Mouse (Mus musculus) cerebellum, adult (tissue): ENCODE measurements around the gene Dnaaf5.

Experiments
- ATAC-seq: cut with Nextera tagmentation; 2 replicates; pipeline ENCODE4 v1.9.2; 2017; ENCODE audit warnings: mild to moderate bottlenecking, moderate library complexity, mixed read lengths; ENCODE audit not compliant: insufficient number of reproducible peaks, low FRiP score, low TSS enrichment

The Dnaaf5 gene

DNA sequence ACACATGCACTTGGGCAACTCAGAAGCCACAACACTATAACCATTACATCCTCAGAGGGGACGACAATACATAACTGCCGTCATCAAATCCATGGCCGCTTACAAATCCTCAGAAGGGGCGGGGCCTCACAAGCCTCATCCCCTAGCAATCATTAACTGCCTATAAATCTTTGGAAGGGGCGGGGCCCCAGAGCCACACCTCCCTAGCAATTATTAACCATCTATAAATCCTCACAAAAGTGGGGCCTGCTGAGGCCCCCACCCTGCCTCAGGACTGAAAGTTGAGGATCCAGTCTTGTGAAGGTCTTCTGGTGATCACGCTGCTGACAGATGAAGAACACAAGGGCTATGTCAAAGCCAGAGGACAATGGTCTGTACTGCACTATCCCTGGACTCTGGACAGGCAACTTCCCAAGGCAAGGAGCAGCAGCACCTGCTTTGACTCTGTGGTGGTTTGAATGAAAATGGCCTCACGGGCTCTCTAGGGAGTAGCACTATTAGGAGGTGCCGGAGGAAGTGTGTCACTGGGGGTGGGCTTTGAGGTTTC is 11.0 kb upstream of the Dnaaf5 start:
- no peak for ATAC-seq

DNA sequence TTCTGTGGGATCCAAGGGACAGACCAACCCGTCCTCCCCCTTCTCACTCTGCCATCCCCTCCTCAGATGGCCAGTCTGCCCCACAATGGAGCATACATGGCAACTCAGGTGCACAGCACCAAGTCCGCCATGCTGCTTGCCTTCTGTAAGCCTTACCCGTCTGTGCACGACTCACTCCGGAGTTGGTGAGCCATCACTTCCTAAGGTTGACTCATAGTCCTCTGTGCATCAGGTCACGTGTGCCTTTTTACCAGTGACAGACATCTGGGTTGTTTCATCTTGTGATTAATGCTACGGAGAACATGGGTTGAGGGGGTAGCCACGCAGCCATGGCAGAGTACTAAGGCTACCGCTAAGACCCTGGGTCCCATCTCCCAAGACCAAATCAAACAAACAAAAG is 9.4 kb upstream of the Dnaaf5 start:
- ATAC-seq = no peak

GRCm38 (mm10) chr5:139141326-139141725 is 8.7 kb upstream of the Dnaaf5 start:
- ATAC-seq = no peak

DNA sequence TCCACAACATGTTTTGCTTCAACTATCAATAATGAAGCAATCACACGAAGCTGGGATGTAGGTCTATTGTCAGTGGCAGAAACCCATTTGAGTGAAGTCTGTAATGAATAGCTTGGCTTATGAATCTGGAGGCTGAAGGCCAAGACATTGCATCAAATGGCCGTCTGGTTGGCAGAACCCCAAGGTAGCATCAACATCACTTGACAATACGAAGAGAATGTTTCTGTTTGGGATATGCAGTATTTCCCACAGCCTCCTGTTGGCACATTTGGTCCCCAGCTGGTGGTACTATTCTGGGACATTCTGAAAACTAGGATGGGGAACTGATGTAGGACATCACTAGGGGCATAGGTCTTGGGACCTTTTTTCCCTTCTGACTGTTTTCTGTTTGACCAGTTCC is 6.1 kb upstream of the Dnaaf5 start:
- ATAC-seq = no peak

GRCm38 (mm10) chr5:139145726-139146125 is 4.3 kb upstream of the Dnaaf5 start:
- ATAC-seq = no peak

- ATAC-seq = no peak
These were observed 3.4 kb upstream of the Dnaaf5 start for GRCm38 (mm10) chr5:139146476-139147075.

DNA sequence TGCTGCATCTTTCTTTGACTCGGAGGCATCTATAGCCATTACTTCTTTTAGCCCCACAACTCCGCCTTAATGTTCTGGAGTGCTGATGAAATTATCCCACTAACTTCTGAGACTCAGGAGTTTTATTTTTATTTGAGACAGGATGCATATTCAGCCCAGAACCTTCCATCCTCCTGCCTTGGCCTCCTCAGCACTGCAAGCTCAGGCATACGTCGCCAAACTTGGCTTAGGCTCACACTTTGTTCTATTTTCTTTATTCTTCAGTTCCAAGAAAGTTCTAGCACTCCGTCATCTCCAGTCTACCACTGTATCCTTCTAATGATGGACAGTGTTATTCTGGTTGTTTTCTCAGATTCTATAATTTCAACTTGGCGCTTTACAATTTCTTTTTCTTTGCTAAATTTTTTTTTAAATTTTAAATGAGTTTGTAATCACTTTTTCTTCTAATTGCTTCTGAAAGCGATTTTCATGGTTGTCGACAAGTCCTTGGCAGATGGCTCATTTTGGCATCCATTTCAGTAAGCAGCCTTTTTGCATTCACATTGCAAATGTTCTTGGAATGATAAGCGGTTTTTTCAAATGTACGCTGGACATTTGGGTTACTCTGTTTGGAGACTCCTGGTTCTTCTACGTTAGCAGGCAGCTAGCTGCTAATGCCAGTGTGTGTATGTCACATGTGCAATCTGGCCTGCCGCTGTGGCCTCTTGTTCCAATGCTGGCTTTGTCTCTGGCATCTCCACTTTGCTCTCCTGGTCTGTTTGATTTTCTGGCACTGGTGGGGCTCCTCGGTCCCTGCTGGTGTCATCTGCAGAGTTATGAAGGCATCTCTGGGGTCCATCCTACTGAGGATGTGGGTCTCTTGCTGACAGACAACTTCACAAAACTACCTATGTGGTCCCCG is 2.6 kb upstream of the Dnaaf5 start:
- no peak for ATAC-seq

DNA sequence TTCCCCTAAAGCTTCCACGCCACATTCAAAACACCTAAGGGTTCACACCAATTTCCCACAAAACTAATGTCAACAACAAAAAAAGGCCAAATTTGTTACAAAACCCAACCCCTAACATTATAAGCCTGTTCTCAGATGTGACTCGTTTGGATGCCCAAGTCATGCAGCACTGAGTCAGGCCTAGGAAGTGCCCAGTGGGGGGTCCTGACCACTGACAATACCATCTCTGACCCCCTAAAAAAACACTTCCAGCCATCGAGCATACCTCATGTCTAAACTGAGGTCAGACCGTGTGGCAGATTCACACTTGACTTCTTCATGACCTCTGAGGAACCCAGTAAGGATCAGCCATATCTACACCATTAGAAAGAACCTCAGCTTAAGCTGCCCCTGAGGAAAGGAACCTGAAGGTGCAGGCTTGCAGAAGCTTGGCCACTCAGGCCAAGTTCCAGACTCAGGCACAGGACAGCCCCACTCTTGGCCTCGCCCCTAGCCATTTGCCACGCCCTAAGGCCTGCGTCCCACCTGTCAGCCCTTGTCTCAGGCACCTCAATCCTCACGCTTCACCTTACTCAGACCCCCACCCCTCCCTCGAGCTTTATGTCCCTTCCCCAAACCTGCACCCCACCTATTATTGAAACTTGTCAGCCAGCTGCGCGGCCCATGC is 884 bp upstream of the Dnaaf5 start:
- ATAC-seq = no peak

DNA sequence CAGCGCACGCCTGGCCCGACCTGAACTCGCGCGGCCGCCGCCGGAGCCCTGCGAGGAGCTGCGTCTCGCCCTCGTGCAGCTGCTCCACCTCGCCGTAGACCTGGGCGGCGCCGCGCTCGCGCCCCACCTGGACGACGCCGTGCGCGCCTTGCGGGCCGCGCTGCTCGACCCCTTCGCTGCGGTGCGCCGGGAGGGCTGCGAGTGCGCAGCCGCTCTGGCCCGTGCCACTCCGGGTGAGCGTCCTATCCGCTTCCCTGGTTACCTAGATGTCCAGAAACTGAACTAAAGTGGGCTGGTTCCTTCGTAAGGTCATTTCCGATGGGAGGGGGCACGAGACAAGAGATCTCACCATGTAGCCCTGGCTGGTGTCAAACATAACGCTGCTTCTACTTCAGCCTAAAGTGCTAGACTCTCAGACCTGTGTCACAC is 594 bp downstream of the Dnaaf5 start:
- peak; percentile 8; the same call in 1 of the 2 replicates for ATAC-seq

DNA sequence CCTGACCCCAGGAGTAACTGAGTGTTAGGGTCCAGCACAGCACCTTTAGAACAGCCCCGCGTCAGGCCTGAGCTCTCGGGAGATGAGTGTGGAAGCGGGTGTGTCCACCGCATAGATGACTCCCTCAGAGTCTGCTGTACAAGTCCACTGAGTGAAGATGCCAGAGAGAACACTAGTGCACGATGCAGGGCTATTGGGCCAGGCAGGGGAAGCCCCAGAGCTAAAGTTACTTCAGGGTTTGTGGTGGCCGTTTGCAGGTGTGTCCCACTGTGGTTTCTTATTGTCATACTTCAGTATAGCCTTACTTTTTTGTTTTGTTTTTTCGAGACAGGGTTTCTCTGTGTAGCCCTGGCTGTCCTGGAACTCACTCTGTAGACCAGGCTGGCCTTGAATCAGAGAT is 10.9 kb downstream of the Dnaaf5 start:
- ATAC-seq = no peak

DNA sequence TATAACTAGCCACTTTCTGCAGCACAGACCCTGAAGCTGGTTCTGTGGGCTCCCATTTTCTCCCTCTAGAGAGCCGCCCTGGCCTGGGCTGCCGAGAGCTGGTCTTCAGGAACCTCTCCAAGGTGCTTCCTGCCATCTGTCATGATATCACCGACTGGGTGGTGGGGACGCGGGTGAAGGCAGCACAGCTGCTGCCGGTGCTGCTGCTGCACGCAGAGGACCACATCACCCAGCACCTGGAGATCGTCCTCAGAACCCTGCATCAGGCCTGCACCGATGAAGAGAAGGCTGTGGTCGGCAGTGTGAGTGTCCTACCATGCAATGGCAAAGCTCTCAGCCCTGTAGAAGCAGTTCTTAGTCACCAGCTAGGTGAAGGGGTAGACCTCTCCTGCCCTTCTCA is 11.6 kb downstream of the Dnaaf5 start:
- ATAC-seq = no peak

DNA sequence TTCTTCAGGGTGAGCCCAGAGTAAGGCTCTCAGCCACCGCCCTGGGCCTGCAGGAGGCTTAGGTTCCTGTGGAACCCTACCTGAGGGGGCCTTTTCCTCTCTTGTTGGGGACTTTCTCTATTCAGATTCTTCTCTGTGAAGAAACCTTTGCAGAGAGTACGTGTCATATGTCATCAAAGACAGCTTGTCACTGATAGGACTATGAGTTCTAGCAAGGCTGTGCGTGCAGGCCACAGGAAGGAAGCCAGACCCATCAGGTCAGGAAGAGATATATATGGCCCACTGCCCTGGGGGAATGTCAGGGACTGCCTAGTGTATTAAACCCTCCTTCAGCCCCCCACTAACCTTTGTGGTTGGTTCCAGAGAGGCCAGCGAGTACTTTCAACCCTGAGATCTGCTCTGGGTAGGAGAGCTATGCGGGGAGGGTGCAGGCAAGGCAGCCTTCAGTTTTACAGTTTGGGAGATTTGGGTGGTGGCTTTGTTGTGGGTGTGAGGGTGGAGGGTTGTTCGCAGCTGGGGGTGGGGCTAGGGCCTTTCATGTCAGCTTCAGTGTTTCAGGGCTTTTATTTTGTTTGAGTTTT is 16.8 kb downstream of the Dnaaf5 start:
- ATAC-seq = no peak

- no peak for ATAC-seq
These were observed 17.5 kb downstream of the Dnaaf5 start for GRCm38 (mm10) chr5:139167548-139167947.

DNA sequence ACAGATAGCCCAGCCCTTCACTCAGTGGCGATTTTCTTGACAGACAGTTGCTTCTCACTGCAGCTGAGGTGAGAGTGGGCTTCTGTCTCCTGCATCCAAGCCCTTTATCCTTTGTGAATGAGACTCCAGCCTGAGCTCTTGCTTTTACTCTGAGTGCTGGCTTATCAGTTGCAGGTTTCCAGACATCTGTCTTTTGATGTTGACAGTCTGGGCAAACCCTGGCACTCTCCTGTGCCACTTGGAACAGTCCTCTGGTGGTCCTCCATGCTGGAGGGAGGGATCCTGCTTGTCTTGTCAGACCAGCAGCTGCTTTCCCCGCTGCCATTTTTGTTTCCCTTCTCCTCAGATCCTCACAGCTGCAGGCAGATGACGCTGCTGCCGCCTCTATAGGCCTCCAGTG is 21.9 kb downstream of the Dnaaf5 start:
- ATAC-seq = no peak

- no peak for ATAC-seq
These were observed 24.1 kb downstream of the Dnaaf5 start for GRCm38 (mm10) chr5:139174141-139174540.

- ATAC-seq = no peak
These were observed 24.8 kb downstream of the Dnaaf5 start for GRCm38 (mm10) chr5:139174556-139175547.

DNA sequence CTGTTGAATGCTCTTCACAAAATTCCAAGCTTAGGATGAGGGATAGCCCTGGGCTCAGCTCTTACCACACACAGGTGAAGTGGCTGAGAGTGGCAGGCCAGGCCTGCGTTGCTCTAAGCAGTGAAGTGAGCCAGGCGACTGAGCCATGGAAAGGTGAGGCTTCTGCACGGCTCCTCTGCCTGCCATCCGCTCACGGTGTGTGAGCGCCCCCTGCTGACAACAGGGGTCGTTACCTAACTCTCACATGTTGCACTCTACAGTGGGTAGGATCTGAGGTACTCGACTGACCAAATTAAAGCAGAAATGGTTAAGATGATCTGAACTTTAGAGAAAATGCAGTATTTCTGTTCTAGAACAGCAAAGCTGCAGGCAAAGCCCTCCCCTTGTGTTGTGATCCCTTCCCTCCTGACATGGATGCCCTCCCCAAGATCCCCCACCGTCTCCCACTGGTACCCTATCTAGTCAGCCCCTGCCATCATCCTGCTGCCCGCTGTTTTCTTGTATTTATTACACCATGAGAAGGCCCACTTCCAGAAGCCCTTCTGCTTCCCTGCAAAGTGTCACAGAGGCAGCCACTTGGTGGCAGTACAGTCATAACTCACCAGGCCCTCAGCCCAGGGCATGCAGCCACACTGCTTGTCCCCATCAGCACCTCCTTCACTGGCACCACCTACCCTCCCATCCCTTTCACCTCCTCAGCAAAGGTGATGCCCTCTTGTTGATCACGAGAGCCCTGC is 29.0 kb downstream of the Dnaaf5 start:
- ATAC-seq = peak; percentile 56; the same call in 1 of the 2 replicates

GRCm38 (mm10) chr5:139183131-139183530 is 33.1 kb downstream of the Dnaaf5 start:
- no peak for ATAC-seq

DNA sequence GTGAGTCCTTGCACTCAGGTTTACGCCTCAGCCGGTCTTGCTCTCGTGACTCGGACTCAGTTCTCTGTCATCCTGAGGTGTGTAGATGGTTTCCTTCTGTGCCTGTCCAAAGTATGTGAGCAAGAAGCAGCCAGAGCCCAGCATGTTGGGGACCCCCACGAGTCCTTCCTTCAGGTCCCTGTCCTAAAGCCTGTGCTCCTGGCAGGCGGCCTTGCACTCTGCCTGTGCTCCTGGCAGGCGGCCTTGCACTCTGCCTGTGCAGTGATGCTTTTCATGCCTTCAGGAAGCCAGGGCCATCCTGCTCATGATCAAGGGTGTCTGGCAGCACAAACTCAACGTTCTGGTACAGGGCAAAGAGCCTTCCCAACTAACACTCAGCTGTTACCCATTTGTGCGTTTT is 33.6 kb downstream of the Dnaaf5 start:
- no peak for ATAC-seq
